Mouse (Mus musculus) adrenal gland, postnatal 36 days (tissue): ENCODE data around the gene Rasl10b. TPM values are rescaled to one million over a fixed set of nuclear protein-coding genes. Genes with fewer than 3 reads are reported as not detected.

ENCODE experiments used
- DNase-seq, 2 experiments: peaks; one replicate each; pipeline ENCODE4 v3.0.0; 2021; ENCODE audit warnings: mixed read lengths in 1 of 2
- total RNA-seq, 2 experiments: library from RNA; stranded (reverse); gene quantifications; 2 replicates each; pipeline ENCODE4 v1.2.3; 2021

Rasl10b gene
- total RNA-seq, 2 experiments from 2014 or later = 12.0 to 13.6 TPM

DNA sequence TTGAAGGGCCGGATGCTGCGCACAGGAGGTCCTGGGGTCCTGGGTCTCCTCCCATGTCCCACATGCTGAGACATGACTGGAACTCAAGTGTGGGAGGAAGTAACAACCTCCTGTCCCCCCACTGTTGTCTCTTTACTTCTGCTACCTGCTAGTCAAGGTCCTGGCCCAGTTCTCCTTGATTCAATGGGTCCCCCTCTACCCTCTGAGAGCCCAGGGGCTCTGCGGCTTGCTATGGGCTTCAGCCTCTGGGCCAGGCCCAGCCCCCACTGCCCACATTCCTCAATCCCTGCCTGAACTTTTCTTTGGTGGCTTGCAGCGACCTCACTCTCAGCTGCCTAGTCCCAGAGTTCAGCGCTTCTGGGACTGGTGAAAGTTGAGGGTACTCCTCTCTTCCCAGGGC is 20.4 kb downstream of the Rasl10b start, which contains the start of gene Gas2l2:
Gene Gas2l2, minus strand, starts transcription at position 101 of the 400 bp plus-strand sequence.
- no peak for DNase-seq

DNA sequence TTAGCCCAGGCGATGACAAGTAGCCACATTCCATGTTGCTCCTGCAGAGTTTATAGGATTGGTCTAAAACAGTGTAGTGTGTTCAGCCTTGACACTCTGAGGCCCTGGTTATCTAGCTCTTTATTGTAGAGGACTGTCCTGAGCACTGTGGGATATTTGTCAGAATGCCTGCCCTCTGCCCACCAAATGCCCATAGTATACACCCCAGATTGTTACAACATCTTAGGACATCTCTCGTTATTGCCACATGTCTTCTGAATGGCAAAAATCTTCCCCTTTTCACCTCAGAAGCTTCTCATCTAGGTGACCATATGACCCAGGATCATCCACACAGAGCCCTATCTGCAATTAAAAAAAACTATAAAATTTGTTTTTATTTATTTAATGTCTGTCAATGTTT is 23.6 kb downstream of the Rasl10b start:
- DNase-seq = no peak

- DNase-seq = no peak
These were observed 28.4 kb downstream of the Rasl10b start, which contains the start of gene 1700020L24Rik for GRCm38 (mm10) chr11:83437377-83437776. Gene 1700020L24Rik (plus strand): TSS chr11:83437677.

GRCm38 (mm10) chr11:83439426-83440060 is 30.6 kb downstream of the Rasl10b start:
- no peak for DNase-seq

- peak; percentile 88 to 93 for DNase-seq
These were observed 31.4 kb downstream of the Rasl10b start for GRCm38 (mm10) chr11:83440081-83441064.

DNA sequence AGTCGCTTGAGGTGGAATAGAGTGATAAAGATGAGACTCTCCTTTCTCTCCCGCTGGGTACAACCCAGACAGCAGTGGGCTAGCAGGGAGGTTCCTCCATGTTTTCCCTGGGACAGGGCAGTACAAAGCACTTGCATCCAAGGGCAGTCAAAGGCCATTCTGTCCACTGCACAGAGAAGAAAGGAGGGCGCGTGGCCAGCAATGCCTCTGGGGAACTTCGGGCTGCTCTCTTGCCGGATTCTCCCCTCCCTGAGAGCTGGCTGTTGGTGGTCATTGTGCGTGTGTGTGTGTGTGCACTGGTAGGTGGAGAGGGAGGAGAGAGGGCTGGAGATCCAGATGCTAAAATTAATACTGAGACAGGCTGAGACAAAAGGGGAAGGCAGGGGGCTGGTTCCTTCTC is 32.3 kb downstream of the Rasl10b start:
- peak; percentile 49 to 70 for DNase-seq

- peak; percentile 79 to 82 for DNase-seq
These were observed 33.8 kb downstream of the Rasl10b start for GRCm38 (mm10) chr11:83442596-83443267.

GRCm38 (mm10) chr11:83443824-83444223 is 34.9 kb downstream of the Rasl10b start:
- no peak for DNase-seq

GRCm38 (mm10) chr11:83445001-83445400 is 36.1 kb downstream of the Rasl10b start:
- no peak for DNase-seq

DNA sequence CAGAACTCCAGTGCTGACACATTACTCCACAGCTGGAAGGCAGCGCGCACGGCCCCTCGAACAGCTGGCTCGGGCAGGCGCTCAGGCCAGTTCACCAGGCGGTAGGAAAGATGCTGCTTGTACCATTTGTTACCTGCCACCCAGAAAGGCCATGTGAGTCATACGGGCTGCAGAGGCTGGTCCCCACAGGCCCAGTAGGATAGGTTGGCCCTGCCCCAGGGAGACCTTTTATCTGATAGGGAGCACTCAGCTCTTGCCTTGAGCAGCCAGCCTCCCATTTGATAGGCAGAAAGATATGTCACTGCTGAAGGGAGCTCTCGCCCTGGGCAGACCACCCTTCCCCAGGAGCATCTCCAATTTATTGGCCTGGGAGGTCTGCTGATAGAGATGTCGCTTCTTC is 38.7 kb downstream of the Rasl10b start:
- peak; percentile 30 to 56 for DNase-seq

GRCm38 (mm10) chr11:83448021-83448926 is 39.3 kb downstream of the Rasl10b start:
- DNase-seq = peak in 1 of 2 experiments; percentile 53

- peak; percentile 39 to 68 for DNase-seq
These were observed 39.9 kb downstream of the Rasl10b start for GRCm38 (mm10) chr11:83448927-83449236.

GRCm38 (mm10) chr11:83449298-83449697 is 40.4 kb downstream of the Rasl10b start:
- DNase-seq = no peak

GRCm38 (mm10) chr11:83450550-83450949 is 41.6 kb downstream of the Rasl10b start:
- no peak for DNase-seq

GRCm38 (mm10) chr11:83451281-83451680 is 42.3 kb downstream of the Rasl10b start:
- no peak for DNase-seq

DNA sequence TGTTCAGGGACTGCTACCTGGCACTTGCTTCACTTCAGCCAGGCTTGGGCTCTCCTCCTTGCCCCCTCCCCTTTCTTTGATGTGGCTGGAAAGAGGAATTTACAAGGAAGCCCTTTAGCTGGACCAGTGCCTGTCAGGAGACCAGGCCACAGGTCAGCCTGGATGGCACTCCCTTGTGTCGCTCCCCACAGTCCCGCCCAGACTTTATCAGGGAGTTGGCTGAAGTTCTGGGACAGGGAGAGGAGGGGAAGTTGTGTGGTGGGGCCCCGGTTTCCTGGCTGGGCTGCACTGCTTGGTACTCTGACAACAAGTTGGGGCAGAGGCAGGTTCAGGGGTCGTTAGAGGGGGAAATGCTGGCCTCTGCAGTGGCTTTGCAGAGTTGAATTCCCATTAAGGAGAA is 45.6 kb downstream of the Rasl10b start:
- peak; percentile 40 to 55 for DNase-seq

DNA sequence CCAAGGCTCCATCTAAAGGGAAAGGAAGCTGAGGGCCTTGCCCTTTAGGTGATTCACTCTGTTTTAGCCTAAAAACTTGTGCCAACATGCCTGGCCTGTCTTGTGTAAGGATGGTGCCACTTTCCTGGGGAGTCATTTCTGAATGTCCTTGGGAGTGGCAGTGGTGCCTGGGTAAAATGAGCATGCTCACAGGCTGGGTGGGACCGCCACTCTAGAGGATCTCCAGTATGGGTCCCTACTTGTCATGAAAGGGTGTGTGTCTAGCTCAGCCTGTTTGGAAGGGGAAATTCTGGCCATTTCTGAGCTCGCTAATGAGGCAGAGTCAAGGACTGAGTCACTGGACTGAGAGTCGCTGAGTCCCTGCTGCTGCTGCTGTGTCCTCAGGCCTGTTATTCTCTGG is 46.7 kb downstream of the Rasl10b start:
- DNase-seq = peak; percentile 49 to 67

DNA sequence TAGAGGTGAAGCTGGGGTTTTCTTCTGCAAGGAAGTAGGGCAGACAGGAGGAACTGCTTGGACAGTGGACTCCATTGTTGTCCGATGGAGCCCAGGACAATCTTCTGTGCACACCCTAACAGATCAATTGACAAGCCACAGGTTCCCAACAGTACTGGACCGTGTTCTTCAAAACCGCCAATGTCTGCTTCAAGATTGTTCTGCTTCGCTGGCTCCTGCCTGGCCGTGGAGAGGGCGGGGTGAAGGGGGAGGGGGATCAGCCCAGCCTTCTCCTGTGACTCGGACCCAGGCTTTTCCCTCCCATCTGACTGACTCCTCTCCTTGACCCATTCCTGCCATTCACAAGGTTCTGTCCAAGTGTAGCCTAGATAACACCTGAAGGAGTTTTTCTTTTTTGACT is 48.3 kb downstream of the Rasl10b start:
- DNase-seq = no peak

GRCm38 (mm10) chr11:83457912-83458601 is 49.1 kb downstream of the Rasl10b start:
- DNase-seq = peak; percentile 33 to 44

GRCm38 (mm10) chr11:83461462-83462027 is 52.6 kb downstream of the Rasl10b start:
- DNase-seq = no peak
